Mouse (Mus musculus): Measurements from ENCODE around the gene Tmprss3. TPM values are rescaled to one million over a fixed set of nuclear protein-coding genes. Genes with fewer than 3 reads are reported as not detected.

The Tmprss3 gene
- under 1 TPM in 1 of 4 experiments, not detected in 3; 0.10 TPM for total RNA-seq (2022)

GRCm38 (mm10) chr17:31198877-31199276, at the start of gene Tmprss3:
TSS of gene Tmprss3 (minus strand) at chr17:31198977.
- DNase-seq (ENCODE audit: low spot score in 2 of 2): no peak

DNA sequence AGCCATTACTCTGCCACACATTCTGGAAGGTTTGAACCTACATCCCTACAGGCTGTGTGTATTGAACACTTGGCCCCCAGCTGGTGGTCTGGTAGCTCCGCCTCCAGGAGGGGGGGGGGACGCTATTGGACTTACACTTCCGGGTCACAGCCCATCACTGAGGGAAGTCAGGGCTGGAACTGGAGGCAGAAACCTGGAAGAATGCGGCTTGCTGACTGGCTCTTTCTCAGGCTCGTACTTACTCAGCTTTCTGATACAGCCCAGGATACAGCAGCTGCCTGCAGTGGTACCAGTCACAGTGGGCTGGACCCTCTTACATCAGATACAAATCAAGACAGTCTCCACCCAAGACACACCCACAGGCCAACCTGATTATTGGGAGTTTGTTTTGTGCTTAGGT, 48.4 kb upstream of the Tmprss3 start:
- DNase-seq (ENCODE audit: low spot score in 2 of 2): no peak

DNA sequence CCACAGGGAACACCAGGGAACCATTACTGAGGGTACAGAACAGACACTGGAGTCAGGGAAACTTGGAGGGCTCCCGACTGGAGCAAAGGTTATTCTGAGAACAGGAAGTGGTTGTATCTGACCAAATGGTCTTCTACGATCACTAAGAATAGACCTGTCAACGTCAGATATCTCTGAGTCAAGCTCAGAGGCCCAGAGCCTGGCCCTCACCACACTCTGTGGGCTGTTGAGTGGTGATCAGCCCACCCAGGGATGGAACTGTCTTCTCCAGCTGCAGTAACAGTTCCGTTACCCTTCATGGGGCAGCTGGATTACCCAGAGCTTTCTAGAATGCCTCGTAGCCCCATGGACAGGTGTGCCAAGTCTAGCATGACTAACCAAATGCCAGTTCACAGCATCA, 46.5 kb upstream of the Tmprss3 start:
- no peak for DNase-seq (ENCODE audit: low spot score in 2 of 2)

GRCm38 (mm10) chr17:31242764-31243163, 44.0 kb upstream of the Tmprss3 start:
- no peak for DNase-seq (ENCODE audit: low spot score in 2 of 2)

DNA sequence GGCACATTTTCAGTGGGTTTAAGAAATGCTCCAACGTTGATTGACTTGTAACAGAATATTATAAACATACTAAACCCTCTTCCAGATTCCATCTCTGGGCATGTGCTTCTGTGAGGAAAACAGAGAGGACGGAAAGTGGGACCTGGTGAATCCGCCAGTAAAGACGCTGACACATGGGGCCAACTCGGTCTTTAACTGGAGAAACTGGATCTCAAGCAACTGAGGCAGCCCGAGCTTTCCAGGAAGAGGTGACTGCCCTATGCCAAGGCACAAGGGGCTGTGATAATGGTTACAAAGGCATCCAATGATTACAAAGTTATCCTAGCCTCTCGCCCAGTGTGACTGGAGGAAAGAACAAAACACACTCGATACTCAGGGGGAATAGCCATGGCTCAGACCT, 42.4 kb upstream of the Tmprss3 start:
- no peak for DNase-seq (ENCODE audit: low spot score in 2 of 2)

- DNase-seq (ENCODE audit: low spot score in 2 of 2): no peak
Observed at GRCm38 (mm10) chr17:31238234-31239020, 39.6 kb upstream of the Tmprss3 start.

GRCm38 (mm10) chr17:31235915-31236314, 37.1 kb upstream of the Tmprss3 start:
- no peak for DNase-seq (ENCODE audit: low spot score in 2 of 2)

GRCm38 (mm10) chr17:31232251-31233010, 33.7 kb upstream of the Tmprss3 start:
- no peak for DNase-seq (ENCODE audit: low spot score in 2 of 2)

GRCm38 (mm10) chr17:31231780-31232179, 33.0 kb upstream of the Tmprss3 start:
- no peak for DNase-seq (ENCODE audit: low spot score in 2 of 2)

DNA sequence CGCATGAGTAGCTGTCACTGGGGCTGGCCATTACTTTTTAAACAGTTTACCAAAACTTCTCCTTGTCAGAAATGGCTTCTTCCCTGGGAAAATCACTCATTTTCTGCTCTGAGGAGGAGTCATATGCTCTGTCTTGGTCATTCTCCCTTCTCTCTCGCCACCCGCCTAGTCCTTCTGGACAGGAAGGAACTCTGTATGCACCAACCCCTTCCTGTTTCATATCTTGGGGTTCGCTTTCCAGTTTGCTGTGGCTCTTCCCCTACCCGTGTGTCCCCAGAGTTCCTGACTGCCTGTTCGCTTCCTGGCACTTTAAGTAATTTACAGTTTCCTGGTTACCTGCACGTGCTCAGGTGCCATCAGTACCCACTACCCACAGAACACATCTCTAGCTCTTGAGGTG, 28.2 kb upstream of the Tmprss3 start:
- no peak for DNase-seq (ENCODE audit: low spot score in 2 of 2)

DNA sequence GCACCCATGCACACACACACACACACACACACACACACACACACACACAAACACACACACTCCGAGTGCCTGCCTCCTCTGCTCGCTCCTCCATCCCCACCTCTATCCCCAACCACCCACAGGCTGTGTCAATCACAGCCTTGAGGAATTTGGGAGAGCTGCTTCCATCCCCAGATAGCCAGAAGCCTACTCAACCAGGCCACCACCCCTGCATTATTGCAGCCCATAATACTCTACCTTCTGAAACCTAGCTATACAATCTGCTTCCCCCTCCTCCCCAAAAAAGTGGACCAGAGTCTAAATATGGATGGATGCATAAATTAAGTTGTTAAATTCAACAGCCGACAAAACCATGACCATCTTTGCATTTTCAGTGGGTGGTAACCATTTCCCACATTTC, 27.6 kb upstream of the Tmprss3 start:
- no peak for DNase-seq (ENCODE audit: low spot score in 2 of 2)

DNA sequence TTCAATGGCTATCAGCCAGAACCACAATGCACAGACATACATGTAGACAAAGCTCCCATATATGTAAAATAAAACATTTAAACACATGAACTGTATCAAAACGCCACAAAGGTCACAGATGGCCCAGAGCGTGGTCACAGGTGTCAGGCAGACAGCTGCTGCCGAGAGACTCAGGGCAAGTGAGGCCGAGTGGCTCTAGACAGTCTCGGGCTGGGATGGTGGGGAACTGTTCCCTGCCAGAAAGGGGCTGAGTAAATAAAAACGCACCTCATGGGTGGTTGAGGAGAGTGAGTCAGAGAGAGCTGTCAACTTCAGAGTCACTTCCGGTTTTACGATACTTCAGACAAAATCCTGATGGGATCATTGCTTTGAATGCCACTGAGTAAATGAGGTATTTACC, 25.8 kb upstream of the Tmprss3 start:
- DNase-seq (ENCODE audit: low spot score in 2 of 2): no peak

DNA sequence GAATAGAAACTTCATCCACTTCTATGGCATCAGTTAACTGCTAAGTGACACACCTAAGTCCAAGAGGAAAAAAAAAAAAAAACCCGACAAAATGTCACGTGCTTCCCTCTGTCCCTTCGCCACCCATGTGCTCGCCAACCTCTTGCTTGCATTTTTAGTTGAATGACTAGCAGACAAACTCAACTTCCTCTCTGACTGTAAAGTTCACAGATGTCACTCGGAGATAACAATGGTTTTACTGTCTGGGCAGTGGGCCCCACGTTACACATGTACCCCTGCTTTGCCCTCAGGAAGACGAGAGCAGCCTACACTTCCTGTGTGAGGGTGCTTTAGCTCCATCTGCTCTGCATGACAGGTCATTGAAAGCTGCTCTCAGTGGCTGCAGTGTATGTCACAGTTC, 25.1 kb upstream of the Tmprss3 start:
- no peak for DNase-seq (ENCODE audit: low spot score in 2 of 2)

GRCm38 (mm10) chr17:31222810-31223310, 24.1 kb upstream of the Tmprss3 start:
- DNase-seq (ENCODE audit: low spot score in 2 of 2): no peak

DNA sequence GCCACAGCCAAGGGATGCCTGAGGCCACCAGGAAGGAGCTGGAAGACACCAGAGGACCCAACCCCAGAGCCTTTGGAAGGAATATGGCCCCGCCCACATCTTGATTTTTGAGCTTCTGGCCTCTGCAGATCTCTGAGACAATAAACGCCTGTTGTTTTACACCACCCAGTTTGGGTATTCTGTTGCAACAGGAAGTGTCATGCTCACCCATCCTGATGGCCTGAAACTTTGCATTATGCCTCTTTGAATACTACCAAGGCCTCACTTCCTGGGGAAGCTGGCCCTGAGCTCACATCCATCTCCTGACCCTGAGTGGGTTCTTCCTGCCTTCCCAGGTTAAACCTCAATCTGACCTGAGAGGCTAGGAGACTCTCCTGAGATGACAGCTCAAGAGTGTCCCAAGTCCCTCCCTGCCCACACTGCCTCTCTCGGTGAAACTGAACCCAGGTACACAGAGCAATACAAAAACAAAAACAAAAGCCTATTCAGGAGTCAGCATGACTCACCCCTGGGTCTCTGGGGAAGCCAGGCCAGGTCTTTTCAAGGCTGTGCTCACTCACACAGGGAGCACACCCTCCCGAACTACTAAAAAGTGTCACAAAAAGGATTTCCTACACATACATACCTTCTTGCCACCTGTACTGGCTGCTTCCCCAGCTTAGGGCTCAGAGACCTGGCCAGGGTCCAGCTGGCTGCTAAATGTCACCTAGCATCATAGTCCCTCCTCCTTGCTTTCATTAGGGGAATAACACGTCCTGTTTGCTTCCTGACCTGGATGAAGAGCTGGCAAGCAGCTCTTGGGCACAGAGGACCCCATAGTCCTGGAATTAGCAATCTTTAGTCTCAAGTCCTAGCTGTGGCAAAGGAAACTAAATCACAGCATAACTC, 17.5 kb upstream of the Tmprss3 start:
- no peak for DNase-seq (ENCODE audit: low spot score in 2 of 2)

GRCm38 (mm10) chr17:31211881-31212280, 13.1 kb upstream of the Tmprss3 start:
- DNase-seq (ENCODE audit: low spot score in 2 of 2): no peak

DNA sequence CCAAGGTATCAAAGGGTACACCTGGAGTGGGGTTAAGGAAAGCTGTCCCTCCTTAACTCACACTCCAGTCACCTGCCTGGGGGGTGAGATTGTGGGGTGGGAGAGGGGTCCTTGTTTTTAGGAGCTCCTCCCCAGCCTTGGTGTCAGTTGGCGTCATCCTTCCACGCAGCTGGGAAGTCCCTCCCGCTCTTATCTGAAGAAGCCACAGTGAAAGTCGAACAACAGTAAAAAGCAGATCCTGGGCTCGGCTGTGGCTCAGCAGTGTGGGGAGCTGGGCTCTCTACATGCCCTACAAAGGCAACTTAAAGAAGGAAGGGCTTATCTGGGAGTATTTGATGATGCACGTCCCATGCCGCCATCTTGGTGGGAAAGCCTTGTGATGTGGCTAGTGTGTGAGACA, 11.5 kb upstream of the Tmprss3 start:
- DNase-seq (ENCODE audit: low spot score in 2 of 2): no peak

DNA sequence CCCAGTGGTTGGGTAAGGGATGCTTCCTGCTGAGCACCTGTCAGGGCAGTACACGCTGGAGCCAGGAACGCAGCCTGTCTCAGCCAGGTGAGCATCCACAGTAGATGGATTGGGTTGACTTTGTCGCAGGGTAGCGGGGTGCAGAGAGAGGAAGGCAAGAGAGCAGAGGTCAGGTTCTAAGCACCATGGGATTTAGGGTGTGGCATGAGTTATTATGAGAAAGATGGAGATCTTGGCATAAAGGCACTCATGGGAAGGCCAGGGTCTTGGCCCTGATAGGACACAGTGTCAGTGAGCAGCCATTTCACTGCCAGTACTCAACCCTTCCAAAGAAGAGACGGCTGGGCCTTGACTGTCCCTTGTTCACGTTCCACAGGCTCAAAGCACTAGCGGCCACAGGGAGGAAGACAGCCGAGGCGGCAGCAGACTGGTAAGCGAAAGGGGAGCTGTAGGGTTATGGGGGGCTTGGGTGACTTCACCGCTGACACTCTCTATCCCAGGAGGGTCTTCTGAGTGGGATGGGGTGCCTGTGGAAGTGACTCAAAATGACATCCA, 10.7 kb upstream of the Tmprss3 start:
- no peak for DNase-seq (ENCODE audit: low spot score in 2 of 2)

DNA sequence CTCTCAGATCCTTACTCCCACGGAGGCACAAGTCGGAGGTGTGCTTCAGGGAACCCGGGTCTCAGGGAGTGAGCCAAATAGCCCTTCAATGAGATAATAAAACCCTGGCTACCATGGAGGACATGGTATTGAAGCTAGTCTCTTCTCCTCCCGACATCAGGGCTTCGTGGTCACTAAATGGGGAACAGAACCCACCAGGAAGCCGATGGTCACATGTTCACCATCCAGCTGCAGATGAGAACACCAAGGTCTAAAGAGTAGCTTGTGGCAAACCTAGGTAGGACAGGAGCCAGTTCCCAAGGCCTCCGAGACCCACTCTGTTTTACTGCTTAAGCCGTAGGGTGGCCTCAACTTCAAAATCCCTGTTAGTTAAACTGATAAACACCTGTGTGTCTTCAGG, 9.9 kb upstream of the Tmprss3 start:
- DNase-seq (ENCODE audit: low spot score in 2 of 2): no peak

- DNase-seq (ENCODE audit: low spot score in 2 of 2): no peak
Observed at GRCm38 (mm10) chr17:31207771-31208334, 9.1 kb upstream of the Tmprss3 start, which contains the start of gene Ubash3a. TSS of gene Ubash3a (plus strand) at chr17:31207873.

DNA sequence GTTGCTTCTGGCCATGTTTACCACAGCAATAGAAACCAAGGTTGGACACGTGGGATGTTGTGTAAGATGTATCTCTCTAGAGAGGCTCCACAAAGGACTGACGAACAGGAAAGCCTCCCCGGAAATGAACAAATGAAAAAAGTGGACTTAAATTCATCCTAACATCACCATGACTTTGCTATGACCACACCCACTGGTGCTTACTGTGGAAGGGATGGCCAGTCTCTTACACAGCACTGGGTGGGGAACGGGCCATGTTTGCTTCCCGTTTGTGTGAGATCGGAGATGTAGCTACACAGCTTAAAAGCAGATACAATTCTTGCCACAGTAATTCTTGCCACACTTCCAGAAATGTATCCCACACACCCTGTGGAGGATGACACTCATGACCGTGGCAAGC, 2.5 kb downstream of the Tmprss3 start:
- no peak for DNase-seq (ENCODE audit: low spot score in 2 of 2)

Measured in layer of hippocampus, adult 8-10 months (tissue).